In genomic region chr10:117675096-117676035, GRCm38 (mm10) we compare ENCODE assay signal across 7 mouse cellular contexts. TPM values are rescaled to one million over a fixed set of nuclear protein-coding genes. Genes with fewer than 3 reads are reported as not detected.
DNase-seq lines count a peak whose midpoint lies in the region; ATAC-seq and TF ChIP-seq lines count a peak whose summit lies in the region.

No protein-coding gene starts in this region.

- no peaks in the 10 kb centered on the region for H3K36me3 ChIP-seq in embryonic facial prominence, embryonic 10.5 days (replicated peaks)
- H3K36me3 ChIP-seq in heart, adult 2 months (ENCODE audit: control insufficient read depth, insufficient read depth, low read length), result no peaks in the 10 kb centered on the region
- no peaks in the 10 kb centered on the region for H3K36me3 ChIP-seq in midbrain, embryonic 14.5 days (ENCODE audit: control insufficient read depth, insufficient read depth, low read length)
- H3K36me3 ChIP-seq in splenic B cell, adult 2 months (ENCODE audit: control insufficient read depth, insufficient read depth, low read length, poor library complexity, severe bottlenecking), result peaks cover 25% of the 10 kb centered on the region

- no peak overlapping the region for H3K27ac ChIP-seq in bone marrow macrophage, adult 2 months (ENCODE audit: insufficient read depth, low read depth, low read length)
- peak overlapping the region; percentile 16; the same call in 1 of the 2 replicates for H3K27ac ChIP-seq in embryonic facial prominence, embryonic 10.5 days (replicated peaks)
- H3K27ac ChIP-seq in heart, adult 2 months, result no peak overlapping the region
- H3K27ac ChIP-seq in midbrain, embryonic 14.5 days (replicated peaks; ENCODE audit: low read depth, low read length), result peak overlapping the region; percentile 83

- H3K9ac ChIP-seq in heart, adult 2 months (ENCODE audit: low read depth, low read length), result no peak overlapping the region
- peak overlapping the region; percentile 49 for H3K9ac ChIP-seq in midbrain, embryonic 14.5 days (replicated peaks; ENCODE audit: low read length)

- peak overlapping the region; percentile 33 for H3K4me3 ChIP-seq in bone marrow macrophage, adult 2 months (ENCODE audit: insufficient read depth, low read length)
- H3K4me3 ChIP-seq in embryonic facial prominence, embryonic 10.5 days, result peak overlapping the region; percentile 49
- peak overlapping the region; percentile 3; the same call in 1 of the 2 replicates for H3K4me3 ChIP-seq in heart, adult 2 months
- peak overlapping the region; percentile 40 for H3K4me3 ChIP-seq in midbrain, embryonic 14.5 days (replicated peaks; ENCODE audit: low read depth, low read length)

- TF ChIP-seq CTCF in bone marrow macrophage, adult 2 months (IDR thresholded peaks at IDR 0.05; ENCODE audit: low read depth, low read length), result no peak
- TF ChIP-seq CTCF in heart, adult 2 months (IDR thresholded peaks at IDR 0.05), result no peak

- WGBS in embryonic facial prominence, embryonic 10.5 days, result 48% methylated on average over 20 of the region's 20 CpGs
- 36% methylated on average over 20 of the region's 20 CpGs for WGBS in heart, adult 2 months
- WGBS in midbrain, embryonic 14.5 days, result 33% methylated on average over 20 of the region's 20 CpGs

- intact Hi-C loops in heart, adult 2 months (cut with DNase I), result loop anchor here (1.0 to 10.0 kb wide), 5 partner anchors 47 to 301 kb away; partner anchors contain the start of gene Cpm
- intact Hi-C loops in left cerebral cortex, postnatal 36 days (cut with DNase I), result loop anchor here (2.0 to 10.0 kb wide), 2 partner anchors 221 to 451 kb away; partner anchors contain the start of gene Yeats4

- peak overlapping the region; percentile 63 for H3K4me2 ChIP-seq in midbrain, embryonic 14.5 days (ENCODE audit: low read length)

- TF ChIP-seq POLR2A in bone marrow macrophage, adult 2 months (IDR thresholded peaks at IDR 0.05; ENCODE audit: borderline replicate concordance, low read depth, low read length), result no peak
- no peak for TF ChIP-seq POLR2A in heart, adult 2 months (IDR thresholded peaks at IDR 0.05; ENCODE audit: insufficient read depth, low read depth, low read length)

- H3K27me3 ChIP-seq in embryonic facial prominence, embryonic 10.5 days (replicated peaks; ENCODE audit: low read depth, poor library complexity, severe bottlenecking), result peaks cover 4% of the 10 kb centered on the region; the same call in 1 of the 2 replicates
- no peaks in the 10 kb centered on the region for H3K27me3 ChIP-seq in heart, adult 2 months (ENCODE audit: control insufficient read depth, insufficient read depth, low read length)
- no peaks in the 10 kb centered on the region for H3K27me3 ChIP-seq in midbrain, embryonic 14.5 days (ENCODE audit: control insufficient read depth, insufficient read depth, low read length)
- no peaks in the 10 kb centered on the region for H3K27me3 ChIP-seq in splenic B cell, adult 2 months (ENCODE audit: control insufficient read depth, insufficient read depth, low read length, poor library complexity, severe bottlenecking)

- peak; percentile 76 for DNase-seq in embryonic facial prominence, embryonic 10.5 days (ENCODE audit: low spot score)
- peak; percentile 54 to 60 for DNase-seq in heart, adult 2 months
- DNase-seq in kidney, adult 18-20 months, result peak; percentile 55
- DNase-seq in left cerebral cortex, postnatal 36 days (ENCODE audit: low spot score in 2 of 2), result peak; percentile 76 to 81
- peak; percentile 95 for DNase-seq in midbrain, embryonic 14.5 days
- peak; percentile 83 for DNase-seq in splenic B cell, adult 2 months (ENCODE audit: low read depth, low spot score)

- no peaks in the 10 kb centered on the region for H3K79me2 ChIP-seq in heart, adult 2 months (replicated peaks; ENCODE audit: control insufficient read depth, insufficient read depth, low read length)

- no peak for TF ChIP-seq EP300 in heart, adult 2 months (IDR thresholded peaks at IDR 0.05; ENCODE audit: insufficient read depth, low read depth, low read length)

- no peaks in the 10 kb centered on the region for H3K9me3 ChIP-seq in embryonic facial prominence, embryonic 10.5 days
- H3K9me3 ChIP-seq in midbrain, embryonic 14.5 days (ENCODE audit: control insufficient read depth, low read length), result no peaks in the 10 kb centered on the region

- ATAC-seq in midbrain, embryonic 14.5 days (ENCODE audit: low FRiP score, low TSS enrichment), result peak; percentile 92

- H3K4me1 ChIP-seq in bone marrow macrophage, adult 2 months (ENCODE audit: control insufficient read depth, insufficient read depth, low read length), result peaks cover 14% of the 10 kb centered on the region
- peaks cover 20% of the 10 kb centered on the region for H3K4me1 ChIP-seq in embryonic facial prominence, embryonic 10.5 days
- no peaks in the 10 kb centered on the region; the same call in 1 of the 2 replicates for H3K4me1 ChIP-seq in heart, adult 2 months (ENCODE audit: control insufficient read depth, insufficient read depth, low read length)
- H3K4me1 ChIP-seq in midbrain, embryonic 14.5 days (ENCODE audit: control insufficient read depth, insufficient read depth, low read length), result no peaks in the 10 kb centered on the region

RNA-seq across cellular contexts. Expression of gene Mdm2, which starts 35.2 kb away (rescaled TPM):
- 94.2 and 95.5 TPM in 2 replicates for polyA plus RNA-seq in bone marrow macrophage, adult 2 months (2012; ENCODE audit: insufficient read depth, insufficient read length, missing spikeins)
- polyA plus RNA-seq in embryonic facial prominence, embryonic 10.5 days (2016; fragmentation: Nextera tagmentation; extraction: Ambion mirVana), result 58.9 and 64.4 TPM in 2 replicates
- 10 to 100 TPM; 50.1 to 51.8 TPM for total RNA-seq in heart, adult 2 months (2021)
- polyA plus RNA-seq in heart, adult 2 months (2012; rRNA removed), result 24.5 and 36.2 TPM in 2 replicates
- 10 to 100 TPM; 47.0 to 66.1 TPM for total RNA-seq in left cerebral cortex, postnatal 36 days (2021)
- polyA plus RNA-seq in midbrain, embryonic 14.5 days (2014; fragmentation: Nextera tagmentation; extraction: Ambion mirVana), result 49.0 and 57.3 TPM in 2 replicates

RNA-seq across cellular contexts. Expression of gene Cpm, which starts 46.1 kb away (rescaled TPM):
- polyA plus RNA-seq in bone marrow macrophage, adult 2 months (2012; ENCODE audit: insufficient read depth, insufficient read length, missing spikeins), result not detected in 2 replicates
- polyA plus RNA-seq in embryonic facial prominence, embryonic 10.5 days (2016; fragmentation: Nextera tagmentation; extraction: Ambion mirVana), result 8.3 and 11.6 TPM in 2 replicates
- 1 to 10 TPM; 2.8 to 4.0 TPM for total RNA-seq in heart, adult 2 months (2021)
- 3.5 and 6.6 TPM in 2 replicates for polyA plus RNA-seq in heart, adult 2 months (2012; rRNA removed)
- total RNA-seq in left cerebral cortex, postnatal 36 days (2021), result 1 to 10 TPM; 7.5 to 8.1 TPM
- 3.9 and 5.4 TPM in 2 replicates for polyA plus RNA-seq in midbrain, embryonic 14.5 days (2014; fragmentation: Nextera tagmentation; extraction: Ambion mirVana)

Comparison
In these comparisons a context has a peak if more than half of its experiments do, and no peak if none do; other contexts are left out.
1. H3K27ac ChIP-seq: peak in embryonic facial prominence, embryonic 10.5 days (single experiment) and midbrain, embryonic 14.5 days (single experiment); none in bone marrow macrophage, adult 2 months (single experiment) and heart, adult 2 months (single experiment).
2. Peak in every context shown above with its lines, with median percentiles within 50 percentile points of each other: H3K4me3 ChIP-seq and DNase-seq.